Mouse (Mus musculus): ENCODE data around the gene Msgn1.

Gene Msgn1

DNA sequence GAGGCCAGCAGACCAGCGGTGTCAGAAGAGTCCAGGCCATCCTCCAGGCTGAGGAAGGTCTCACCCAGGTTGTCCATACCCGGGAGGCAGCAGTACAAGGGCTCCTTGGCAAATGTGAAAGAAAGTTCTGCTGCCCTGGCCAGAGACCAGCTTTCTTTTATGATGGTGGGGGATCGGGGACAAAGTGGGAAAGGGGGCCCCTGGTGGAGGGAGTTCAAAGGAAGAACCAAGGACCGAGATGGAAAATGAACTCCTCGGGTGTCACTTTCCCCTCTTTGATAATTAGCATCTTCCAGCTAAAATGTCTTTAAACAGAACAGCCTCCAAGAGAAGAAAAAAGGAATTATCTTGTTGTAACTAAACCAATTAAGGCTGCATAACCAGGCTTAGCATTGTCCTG, at the start of gene Msgn1:
TSS of gene Msgn1 (minus strand) at position 101 of the 400 bp plus-strand sequence.
- no peak for DNase-seq (ENCODE audit: low spot score)

- no peak for DNase-seq (ENCODE audit: low spot score)
Measured at GRCm38 (mm10) chr12:11250322-11250721, 41.5 kb upstream of the Msgn1 start.

- DNase-seq (ENCODE audit: low spot score) = no peak
Measured at GRCm38 (mm10) chr12:11247460-11247859, 38.7 kb upstream of the Msgn1 start.

DNA sequence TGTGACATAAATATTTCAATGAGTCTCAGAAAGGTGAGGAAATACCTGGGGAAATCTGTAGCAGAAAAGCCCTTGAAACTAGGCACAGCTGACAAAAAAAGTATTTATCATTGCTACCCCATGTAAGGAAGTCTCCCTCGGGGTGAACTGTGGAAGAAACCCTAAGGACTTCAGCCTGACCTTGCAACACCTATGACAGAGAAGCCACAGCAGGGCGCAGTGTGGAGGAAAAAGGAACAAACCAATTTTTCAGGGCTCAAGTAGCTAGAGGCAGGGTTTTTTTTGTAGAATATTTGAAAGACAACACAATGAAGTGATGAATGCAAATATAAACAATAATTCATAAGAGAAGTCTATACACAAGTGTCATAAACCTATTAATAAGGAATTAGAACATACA, 27.2 kb upstream of the Msgn1 start:
- no peak for DNase-seq (ENCODE audit: low spot score)

GRCm38 (mm10) chr12:11230267-11230666, 21.5 kb upstream of the Msgn1 start:
- DNase-seq (ENCODE audit: low spot score) = no peak

DNA sequence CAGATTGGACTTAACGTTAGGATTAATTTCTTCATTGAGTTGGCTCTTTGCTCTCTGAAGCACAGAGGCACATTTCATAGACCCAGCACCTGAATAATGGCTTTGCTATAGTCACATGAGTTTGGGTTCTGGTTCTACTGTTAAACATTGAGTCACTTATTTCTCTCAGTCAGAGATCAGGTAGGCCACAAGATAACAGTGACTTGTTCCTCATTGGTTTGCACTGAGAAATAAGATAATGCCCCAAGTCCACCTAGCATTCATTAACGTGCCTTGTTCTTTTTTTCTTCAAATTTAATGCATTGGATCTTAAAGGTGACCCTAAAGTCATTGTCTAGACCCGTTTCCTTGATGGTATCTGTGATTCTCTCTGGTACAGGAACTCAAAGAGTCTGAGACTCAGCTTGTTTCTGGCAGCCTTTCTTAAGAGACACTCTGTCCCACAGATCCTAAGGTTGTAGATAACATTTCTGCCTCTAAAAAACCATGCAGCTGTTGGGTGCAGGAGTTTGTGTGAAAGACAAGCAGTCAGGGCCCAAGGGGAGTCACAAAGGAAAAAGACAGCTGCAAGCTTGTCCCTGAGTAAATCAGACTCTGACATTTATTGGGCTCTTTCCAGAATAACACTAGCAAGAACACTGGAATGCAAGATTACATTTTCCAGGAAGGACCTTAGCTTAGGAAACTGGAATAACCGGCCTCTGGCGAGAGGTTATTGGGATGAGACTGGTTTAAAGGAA, 17.9 kb upstream of the Msgn1 start:
- no peak for DNase-seq (ENCODE audit: low spot score)

- DNase-seq (ENCODE audit: low spot score) = no peak
Measured at GRCm38 (mm10) chr12:11226123-11226522, 17.4 kb upstream of the Msgn1 start.

DNA sequence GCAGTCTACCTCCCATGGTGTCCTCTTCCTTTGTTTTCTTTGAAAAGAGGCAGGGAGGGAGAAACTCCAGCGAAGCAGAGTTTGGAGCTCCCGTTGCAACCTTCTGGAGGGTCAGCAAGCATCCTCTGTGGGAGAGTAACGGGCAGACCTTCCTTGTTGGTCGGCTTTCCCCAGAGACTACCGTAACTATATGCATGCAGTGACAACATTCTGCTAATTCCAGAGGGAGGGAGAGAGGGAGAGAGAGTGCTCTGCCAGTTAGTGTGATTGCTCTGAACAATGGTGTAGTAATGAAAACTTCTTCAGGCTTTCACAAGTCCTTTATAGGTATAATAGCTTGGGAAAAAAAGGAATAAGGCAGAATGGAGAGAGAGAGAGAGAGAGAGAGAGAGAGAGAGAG, 15.9 kb upstream of the Msgn1 start:
- no peak for DNase-seq (ENCODE audit: low spot score)

DNA sequence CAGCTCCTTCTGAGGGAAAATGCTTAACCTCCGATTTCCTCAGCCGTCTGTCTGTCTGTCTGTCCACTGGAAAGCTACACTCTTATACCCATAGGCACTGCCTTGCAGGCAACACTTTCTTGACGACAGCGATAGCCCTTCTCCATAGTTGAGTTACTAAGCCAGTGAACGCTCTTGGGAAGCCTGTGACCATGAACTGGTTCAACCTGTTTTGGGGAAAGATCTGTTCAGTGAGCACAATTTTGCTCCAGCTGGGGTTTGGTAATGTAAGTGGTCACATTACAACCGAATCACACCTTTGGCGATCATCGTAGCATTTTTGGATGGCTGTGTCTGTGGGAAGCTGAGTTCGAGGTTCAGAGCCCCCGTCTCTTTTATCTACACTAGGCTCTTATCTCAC, 14.3 kb upstream of the Msgn1 start:
- DNase-seq (ENCODE audit: low spot score) = no peak

GRCm38 (mm10) chr12:11222566-11222965, 13.8 kb upstream of the Msgn1 start:
- DNase-seq (ENCODE audit: low spot score) = no peak

GRCm38 (mm10) chr12:11221524-11222330, 13.0 kb upstream of the Msgn1 start:
- DNase-seq (ENCODE audit: low spot score) = no peak

DNA sequence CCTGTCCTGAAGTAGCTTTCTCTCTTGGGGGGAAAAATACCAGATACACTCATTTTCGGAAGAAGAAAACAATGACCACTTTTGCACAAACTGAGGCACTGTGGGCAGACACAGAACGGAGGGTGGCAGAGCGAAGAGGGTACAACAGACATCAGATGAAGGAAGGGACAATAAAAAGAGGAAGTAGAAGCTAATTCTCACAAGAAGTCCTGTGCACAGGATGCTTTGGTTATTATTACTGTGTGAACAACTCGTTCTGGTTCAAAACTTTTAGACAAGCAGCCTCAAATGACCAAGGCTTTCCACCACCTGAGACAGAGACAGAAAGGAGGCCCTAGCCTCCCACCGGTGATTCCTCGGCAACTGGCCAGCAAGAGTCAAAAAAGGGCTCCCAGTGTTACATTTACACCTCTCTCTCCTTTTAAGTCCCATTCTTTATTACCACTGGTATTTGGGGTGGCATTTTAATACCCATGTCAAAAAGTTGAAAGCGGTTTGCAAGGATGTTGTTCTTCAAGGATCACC, 9.0 kb upstream of the Msgn1 start:
- no peak for DNase-seq (ENCODE audit: low spot score)

DNA sequence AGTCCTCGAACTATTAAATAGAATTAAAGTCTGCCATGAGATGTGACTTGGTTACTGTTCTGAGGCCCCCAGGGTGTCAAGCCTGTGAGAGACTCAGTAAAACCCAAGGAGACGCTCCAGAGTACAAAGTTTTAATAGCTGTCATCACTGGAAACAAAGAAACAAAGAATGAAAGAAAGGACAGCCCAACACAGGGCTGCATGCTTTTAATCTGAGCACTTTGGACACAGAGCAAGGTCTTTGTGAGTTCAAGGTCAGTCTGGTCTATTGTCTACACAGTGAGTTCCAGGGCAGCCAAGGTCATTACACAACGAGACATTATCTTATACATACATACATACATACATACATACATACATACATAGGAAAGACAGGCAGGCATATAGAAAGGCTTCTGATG, 7.7 kb upstream of the Msgn1 start:
- no peak for DNase-seq (ENCODE audit: low spot score)

GRCm38 (mm10) chr12:11215555-11215954, 6.8 kb upstream of the Msgn1 start:
- DNase-seq (ENCODE audit: low spot score) = no peak

DNA sequence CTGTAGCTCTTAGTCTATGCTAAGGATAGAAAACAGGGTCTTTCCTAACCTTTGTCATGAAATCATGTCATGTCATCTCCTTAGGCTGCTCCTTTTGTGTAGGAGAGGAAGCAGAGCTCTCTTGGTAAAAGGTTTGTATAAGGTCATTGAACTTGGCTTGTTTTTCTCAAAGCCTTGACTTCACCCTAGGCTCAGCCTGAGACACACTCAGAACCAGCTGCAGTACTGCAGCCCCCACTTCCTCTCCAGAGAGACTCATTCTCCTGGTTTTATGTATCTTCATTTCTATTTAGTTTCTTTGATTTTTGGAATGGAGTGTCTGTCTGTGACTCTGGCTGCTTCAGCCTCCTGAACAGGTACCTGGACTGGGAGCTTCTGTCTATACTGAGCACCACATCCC, 6.0 kb upstream of the Msgn1 start:
- no peak for DNase-seq (ENCODE audit: low spot score)

DNA sequence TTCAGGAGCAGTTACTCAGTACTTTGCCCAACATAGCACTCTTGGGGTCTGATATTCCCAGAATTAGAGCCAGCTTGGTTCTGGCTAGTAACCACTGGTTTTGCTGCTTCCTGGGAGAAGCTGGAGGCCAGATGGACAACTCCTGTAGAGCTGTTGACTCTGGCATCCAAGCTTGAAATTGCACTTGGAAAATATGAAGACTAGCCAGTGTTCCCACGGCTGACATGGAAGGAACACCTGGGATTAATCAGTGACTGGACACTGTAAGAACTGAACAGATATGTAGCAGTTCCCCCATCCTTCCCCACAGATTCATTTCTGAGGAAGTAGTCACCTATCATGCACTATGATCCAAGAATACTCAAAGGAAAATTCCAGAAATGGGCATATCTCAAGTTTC, 4.1 kb upstream of the Msgn1 start:
- no peak for DNase-seq (ENCODE audit: low spot score)

DNA sequence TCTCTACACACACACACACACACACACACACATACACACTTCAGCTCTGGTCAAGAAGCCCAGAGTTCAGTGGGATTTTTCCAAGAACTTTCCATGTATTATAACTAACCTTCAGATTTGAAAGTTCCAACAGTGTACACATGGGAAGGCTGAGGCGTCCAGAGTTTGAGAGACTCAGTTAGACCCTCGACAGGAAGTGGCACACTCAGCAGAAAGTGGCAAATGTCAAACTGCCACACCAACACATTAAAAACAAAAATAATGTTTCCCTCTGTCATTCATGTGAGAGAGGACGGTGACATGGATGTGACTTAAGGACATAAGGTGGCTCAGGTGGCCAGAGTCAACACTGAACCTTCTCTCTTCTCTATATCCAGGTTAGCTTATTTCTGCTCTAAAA, 1.6 kb upstream of the Msgn1 start:
- no peak for DNase-seq (ENCODE audit: low spot score)

GRCm38 (mm10) chr12:11209636-11210035, 864 bp upstream of the Msgn1 start:
- DNase-seq (ENCODE audit: low spot score) = no peak

DNA sequence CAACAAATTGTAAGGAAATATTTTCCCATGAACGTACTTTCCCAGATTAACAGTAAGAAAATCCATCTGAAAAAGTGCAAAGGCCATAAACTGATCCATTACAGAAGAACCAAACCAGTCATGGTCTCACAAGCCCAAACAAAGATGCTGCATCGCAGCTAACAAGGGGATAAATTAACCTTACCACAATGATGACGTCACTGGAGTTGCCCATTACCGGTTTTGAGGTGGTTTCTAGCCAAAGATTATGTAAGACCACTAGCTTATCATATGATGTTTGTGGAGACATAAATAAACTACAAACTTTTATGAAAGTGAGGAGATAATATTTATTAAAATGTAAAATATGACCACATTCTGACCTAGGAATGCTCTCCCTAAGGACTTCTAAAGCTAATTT, 2.5 kb downstream of the Msgn1 start:
- no peak for DNase-seq (ENCODE audit: low spot score)

GRCm38 (mm10) chr12:11203694-11204665, 4.8 kb downstream of the Msgn1 start:
- DNase-seq (ENCODE audit: low spot score) = no peak

- no peak for DNase-seq (ENCODE audit: low spot score)
Measured at GRCm38 (mm10) chr12:11202476-11202875, 6.3 kb downstream of the Msgn1 start.

GRCm38 (mm10) chr12:11200711-11201110, 8.1 kb downstream of the Msgn1 start:
- DNase-seq (ENCODE audit: low spot score) = no peak

Data from left cerebral cortex, adult 11 months (tissue).